Mouse (Mus musculus): ENCODE data around the gene Cdc42ep1. TPM values are rescaled to one million over a fixed set of nuclear protein-coding genes. Genes with fewer than 3 reads are reported as not detected.

The Cdc42ep1 gene
- 105 and 109 TPM in 2 replicates for polyA plus RNA-seq (2015; fragmentation: Nextera tagmentation; extraction: Ambion mirVana)

- Histone ChIP-seq H3K4me2 (peak within 1 kb of the TSS; percentile 75), H3K36me3 (peaks cover 12% of the 10 kb centered on the region), H3K27ac (peak within 1 kb of the TSS; percentile 98), H3K4me1 (peaks cover 76% of the 10 kb centered on the region), H3K9me3 (no peaks in the 10 kb centered on the region), H3K4me3 (peak within 1 kb of the TSS; percentile 66), H3K27me3 (no peaks in the 10 kb centered on the region), H3K9ac (peak within 1 kb of the TSS; percentile 96)
- under 1% methylated on average over 80 of the region's 86 CpGs for WGBS
- ATAC-seq (ENCODE audit: borderline replicate concordance, extremely low read depth, low FRiP score, low TSS enrichment), result peak; percentile 83
These were observed at the start of gene Cdc42ep1 for GRCm38 (mm10) chr15:78842371-78843163. Cdc42ep1 (plus strand) TSS chr15:78842624.

- Histone ChIP-seq H3K4me2 (no peak overlapping the region), H3K4me3 (no peak overlapping the region), H3K27me3 (peaks cover 4% of the 10 kb centered on the region), H3K9ac (no peak overlapping the region), H3K36me3 (0 out of 2 replicates have a peak, but pooled peaks cover 3% of the 10 kb centered on the region), H3K4me1 (peaks cover 27% of the 10 kb centered on the region), H3K9me3 (no peaks in the 10 kb centered on the region), H3K27ac (no peak overlapping the region)
- WGBS, result 30% methylated on average over 25 of the region's 25 CpGs
- peak; percentile 36; the same call in 1 of the 2 replicates for ATAC-seq (ENCODE audit: borderline replicate concordance, extremely low read depth, low FRiP score, low TSS enrichment)
These were observed 46.0 kb upstream of the Cdc42ep1 start for GRCm38 (mm10) chr15:78796196-78797059.

- 0 out of 2 replicates have a peak, but pooled peaks cover 3% of the 10 kb centered on the region for H3K36me3 ChIP-seq
- H3K4me3 ChIP-seq, result no peak overlapping the region
- H3K4me1 ChIP-seq, result peaks cover 31% of the 10 kb centered on the region
- no peaks in the 10 kb centered on the region for H3K9me3 ChIP-seq
- peaks cover 10% of the 10 kb centered on the region for H3K27me3 ChIP-seq
- no peak for ATAC-seq (ENCODE audit: borderline replicate concordance, extremely low read depth, low FRiP score, low TSS enrichment)
- 78% methylated on average over 8 of the region's 8 CpGs for WGBS
- no peak overlapping the region for H3K4me2 ChIP-seq
- no peak overlapping the region for H3K9ac ChIP-seq
- no peak overlapping the region for H3K27ac ChIP-seq
These were observed 45.4 kb upstream of the Cdc42ep1 start for GRCm38 (mm10) chr15:78797060-78797329.

GRCm38 (mm10) chr15:78799029-78799428, 43.4 kb upstream of the Cdc42ep1 start:
- Histone ChIP-seq H3K4me3 (no peak overlapping the region), H3K9me3 (no peaks in the 10 kb centered on the region), H3K4me2 (no peak overlapping the region), H3K27ac (no peak overlapping the region), H3K4me1 (peaks cover 50% of the 10 kb centered on the region), H3K27me3 (peaks cover 16% of the 10 kb centered on the region), H3K9ac (no peak overlapping the region), H3K36me3 (0 out of 2 replicates have a peak, but pooled peaks cover 3% of the 10 kb centered on the region)
- no peak for ATAC-seq (ENCODE audit: borderline replicate concordance, extremely low read depth, low FRiP score, low TSS enrichment)
- 55% methylated on average over 21 of the region's 21 CpGs for WGBS

- H3K27ac ChIP-seq, result no peak overlapping the region
- H3K27me3 ChIP-seq, result peaks cover 16% of the 10 kb centered on the region
- H3K9me3 ChIP-seq, result no peaks in the 10 kb centered on the region
- no peak overlapping the region for H3K9ac ChIP-seq
- H3K4me1 ChIP-seq, result peaks cover 56% of the 10 kb centered on the region
- no peak for ATAC-seq (ENCODE audit: borderline replicate concordance, extremely low read depth, low FRiP score, low TSS enrichment)
- H3K4me2 ChIP-seq, result peak overlapping the region; percentile 96
- H3K36me3 ChIP-seq, result 0 out of 2 replicates have a peak, but pooled peaks cover 3% of the 10 kb centered on the region
- H3K4me3 ChIP-seq, result peak overlapping the region; percentile 71
- 64% methylated on average over 9 of the region's 9 CpGs for WGBS
These were observed 40.9 kb upstream of the Cdc42ep1 start for GRCm38 (mm10) chr15:78801571-78801970.

- 4% methylated on average over 54 of the region's 67 CpGs for WGBS
- peak overlapping the region; percentile 86 for H3K27ac ChIP-seq
- H3K4me3 ChIP-seq, result peak overlapping the region; percentile 71
- peaks cover 59% of the 10 kb centered on the region for H3K4me1 ChIP-seq
- 0 out of 2 replicates have a peak, but pooled peaks cover 3% of the 10 kb centered on the region for H3K36me3 ChIP-seq
- H3K27me3 ChIP-seq, result peaks cover 16% of the 10 kb centered on the region
- H3K4me2 ChIP-seq, result peak overlapping the region; percentile 96
- H3K9me3 ChIP-seq, result no peaks in the 10 kb centered on the region
- ATAC-seq (ENCODE audit: borderline replicate concordance, extremely low read depth, low FRiP score, low TSS enrichment), result peak; percentile 3; the same call in 1 of the 2 replicates
- peak overlapping the region; percentile 66 for H3K9ac ChIP-seq
These were observed 40.3 kb upstream of the Cdc42ep1 start for GRCm38 (mm10) chr15:78801971-78802741.

GRCm38 (mm10) chr15:78802776-78803391, 39.5 kb upstream of the Cdc42ep1 start, which contains the start of gene Card10:
Card10 (minus strand) TSS chr15:78803042.
- no peaks in the 10 kb centered on the region for H3K9me3 ChIP-seq
- WGBS, result under 1% methylated on average over 57 of the region's 70 CpGs
- peak within 1 kb of the TSS; percentile 66 for H3K9ac ChIP-seq
- peak within 1 kb of the TSS; percentile 86 for H3K27ac ChIP-seq
- H3K36me3 ChIP-seq, result no peaks in the 10 kb centered on the region
- peak within 1 kb of the TSS; percentile 96 for H3K4me2 ChIP-seq
- ATAC-seq (ENCODE audit: borderline replicate concordance, extremely low read depth, low FRiP score, low TSS enrichment), result peak; percentile 66
- peaks cover 16% of the 10 kb centered on the region for H3K27me3 ChIP-seq
- peak within 1 kb of the TSS; percentile 71 for H3K4me3 ChIP-seq
- H3K4me1 ChIP-seq, result peaks cover 60% of the 10 kb centered on the region

- no peaks in the 10 kb centered on the region for H3K36me3 ChIP-seq
- peak; percentile 44; the same call in 1 of the 2 replicates for ATAC-seq (ENCODE audit: borderline replicate concordance, extremely low read depth, low FRiP score, low TSS enrichment)
- H3K9ac ChIP-seq, result no peak overlapping the region
- H3K27ac ChIP-seq, result peak overlapping the region; percentile 86
- H3K4me2 ChIP-seq, result peak overlapping the region; percentile 96
- 0 out of 2 replicates have a peak overlapping the region, but pooled peaks have one; percentile 71 for H3K4me3 ChIP-seq
- H3K4me1 ChIP-seq, result peaks cover 60% of the 10 kb centered on the region
- 7% methylated on average over 8 of the region's 8 CpGs for WGBS
- no peaks in the 10 kb centered on the region for H3K9me3 ChIP-seq
- H3K27me3 ChIP-seq, result peaks cover 16% of the 10 kb centered on the region
These were observed 38.9 kb upstream of the Cdc42ep1 start for GRCm38 (mm10) chr15:78803499-78803900.

GRCm38 (mm10) chr15:78804326-78804725, 38.1 kb upstream of the Cdc42ep1 start:
- ATAC-seq (ENCODE audit: borderline replicate concordance, extremely low read depth, low FRiP score, low TSS enrichment), result no peak
- no peak overlapping the region for H3K4me3 ChIP-seq
- H3K27me3 ChIP-seq, result peaks cover 16% of the 10 kb centered on the region
- H3K9ac ChIP-seq, result no peak overlapping the region
- peak overlapping the region; percentile 86 for H3K27ac ChIP-seq
- H3K4me1 ChIP-seq, result peaks cover 57% of the 10 kb centered on the region
- 0 out of 2 replicates have a peak overlapping the region, but pooled peaks have one; percentile 6 for H3K4me2 ChIP-seq
- no peaks in the 10 kb centered on the region for H3K9me3 ChIP-seq
- 14% methylated on average over 6 of the region's 6 CpGs for WGBS
- H3K36me3 ChIP-seq, result no peaks in the 10 kb centered on the region

- Histone ChIP-seq H3K36me3 (no peaks in the 10 kb centered on the region), H3K4me1 (peaks cover 63% of the 10 kb centered on the region), H3K27ac (no peak overlapping the region), H3K27me3 (peaks cover 16% of the 10 kb centered on the region), H3K9me3 (no peaks in the 10 kb centered on the region), H3K9ac (no peak overlapping the region), H3K4me2 (no peak overlapping the region), H3K4me3 (no peak overlapping the region)
- no peak for ATAC-seq (ENCODE audit: borderline replicate concordance, extremely low read depth, low FRiP score, low TSS enrichment)
- WGBS, result 69% methylated on average over 2 of the region's 2 CpGs
These were observed 37.1 kb upstream of the Cdc42ep1 start for GRCm38 (mm10) chr15:78805351-78805750.

GRCm38 (mm10) chr15:78806614-78807013, 35.8 kb upstream of the Cdc42ep1 start:
- H3K9me3 ChIP-seq, result no peaks in the 10 kb centered on the region
- H3K36me3 ChIP-seq, result no peaks in the 10 kb centered on the region
- H3K4me3 ChIP-seq, result no peak overlapping the region
- H3K9ac ChIP-seq, result no peak overlapping the region
- H3K4me1 ChIP-seq, result peaks cover 53% of the 10 kb centered on the region
- no peak overlapping the region for H3K27ac ChIP-seq
- ATAC-seq (ENCODE audit: borderline replicate concordance, extremely low read depth, low FRiP score, low TSS enrichment), result no peak
- 33% methylated on average over 2 of the region's 2 CpGs for WGBS
- peaks cover 10% of the 10 kb centered on the region for H3K27me3 ChIP-seq
- no peak overlapping the region for H3K4me2 ChIP-seq

Measured in lung, embryonic 15.5 days (tissue).